Mouse (Mus musculus): ENCODE measurements at regions not wholly inside any gene's neighbourhood (a gene's known extent, or its start where the extent isn't known, plus 50 kb on each side); places are given as distances from the start of the nearest gene placed in this dataset.

GRCm38 (mm10) chr8:6582732-6583131 is 1477.6 kb upstream of the Slc10a2 start:
- DNase-seq (ENCODE audit: low spot score in 2 of 2) = no peak

- no peak for DNase-seq (ENCODE audit: low spot score in 2 of 2)
Observed at GRCm38 (mm10) chr8:6577868-6578634, 1472.9 kb upstream of the Slc10a2 start.

- DNase-seq (ENCODE audit: low spot score in 2 of 2) = no peak
Observed at GRCm38 (mm10) chr8:6575241-6575640, 1470.1 kb upstream of the Slc10a2 start.

DNA sequence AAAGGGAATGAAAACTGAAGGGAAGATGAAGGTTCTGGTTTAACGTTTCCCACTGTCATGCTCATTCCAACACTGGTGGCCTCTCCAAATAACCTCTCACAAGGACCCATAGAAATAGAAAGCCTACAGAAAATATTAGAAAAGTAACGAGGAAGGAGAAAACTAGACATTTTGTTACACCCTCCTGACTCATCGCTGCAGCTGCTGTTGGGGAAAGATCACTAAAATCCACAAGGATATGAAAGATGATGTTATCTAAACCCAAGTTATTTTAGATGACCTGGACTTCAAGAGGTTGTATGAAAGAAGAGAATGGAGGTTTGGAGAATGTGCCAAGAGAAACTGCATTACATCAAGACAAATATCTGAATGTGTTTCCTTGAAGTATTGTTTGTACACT is 1468.3 kb upstream of the Slc10a2 start:
- DNase-seq (ENCODE audit: low spot score in 2 of 2) = no peak

- DNase-seq (ENCODE audit: low spot score in 2 of 2) = peak; percentile 85 to 89
Observed at GRCm38 (mm10) chr8:6572066-6572665, 1467.0 kb upstream of the Slc10a2 start.

- DNase-seq (ENCODE audit: low spot score in 2 of 2) = no peak
Observed at GRCm38 (mm10) chr8:6550965-6551364, 1445.8 kb upstream of the Slc10a2 start.

- DNase-seq (ENCODE audit: low spot score in 2 of 2) = no peak
Observed at GRCm38 (mm10) chr8:6527171-6527570, 1422.0 kb upstream of the Slc10a2 start.

- DNase-seq (ENCODE audit: low spot score in 2 of 2) = no peak
Observed at GRCm38 (mm10) chr8:6515882-6516682, 1410.9 kb upstream of the Slc10a2 start.

DNA sequence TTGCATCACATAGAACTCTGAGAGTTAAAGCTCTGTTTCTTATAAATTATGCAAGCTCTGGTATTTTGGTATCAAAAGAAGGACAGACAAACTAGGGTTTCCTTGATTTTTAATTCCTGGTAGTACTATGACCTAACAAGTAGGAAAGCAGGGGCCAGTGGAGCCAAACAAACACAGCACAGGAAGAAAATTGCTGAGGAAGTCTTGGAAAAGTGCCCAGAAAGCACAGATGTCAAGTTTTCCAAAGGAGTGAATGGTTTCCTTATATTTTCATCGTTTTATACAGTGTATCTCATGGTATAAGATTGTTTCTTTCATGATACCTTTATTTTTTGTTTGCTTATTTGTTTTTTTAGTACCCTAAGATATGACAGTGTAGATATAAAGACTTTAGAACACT is 1387.3 kb upstream of the Slc10a2 start:
- peak; percentile 43 to 54 for DNase-seq (ENCODE audit: low spot score in 2 of 2)

- DNase-seq (ENCODE audit: low spot score in 2 of 2) = no peak
Observed at GRCm38 (mm10) chr8:6481966-6482365, 1376.8 kb upstream of the Slc10a2 start.

- DNase-seq (ENCODE audit: low spot score in 2 of 2) = no peak
Observed at GRCm38 (mm10) chr8:6471089-6471488, 1365.9 kb upstream of the Slc10a2 start.

DNA sequence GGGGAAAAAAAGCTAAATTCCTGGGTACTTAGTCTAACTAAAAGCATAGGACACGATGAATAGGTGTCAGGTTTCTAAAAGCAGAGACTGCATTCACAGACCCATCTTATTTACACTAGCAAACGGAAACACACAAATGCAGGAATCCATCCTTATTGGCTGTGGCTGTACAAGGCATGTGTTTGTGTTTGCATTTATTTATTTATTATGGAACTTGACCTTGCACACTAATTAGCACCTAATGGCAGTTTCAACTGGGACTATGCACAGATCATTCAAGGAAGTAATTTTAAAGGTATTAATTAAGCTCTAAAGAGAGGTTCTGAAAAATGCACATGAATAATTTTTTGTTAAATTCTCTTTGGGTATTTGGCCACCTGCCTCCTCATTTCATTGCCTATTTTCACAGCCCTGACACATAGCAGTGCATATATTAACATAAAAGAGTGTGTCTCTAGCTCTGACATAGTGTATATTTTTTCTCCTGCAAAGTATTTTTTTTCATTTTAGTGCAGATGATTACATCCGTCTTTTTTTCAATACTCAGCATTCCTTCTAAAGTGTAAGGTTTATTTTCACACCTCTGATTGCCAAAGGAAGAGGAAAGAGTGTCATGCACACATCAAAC is 1351.5 kb upstream of the Slc10a2 start:
- DNase-seq (ENCODE audit: low spot score in 2 of 2) = no peak

GRCm38 (mm10) chr8:6448301-6448700 is 1343.2 kb upstream of the Slc10a2 start:
- DNase-seq (ENCODE audit: low spot score in 2 of 2) = no peak

DNA sequence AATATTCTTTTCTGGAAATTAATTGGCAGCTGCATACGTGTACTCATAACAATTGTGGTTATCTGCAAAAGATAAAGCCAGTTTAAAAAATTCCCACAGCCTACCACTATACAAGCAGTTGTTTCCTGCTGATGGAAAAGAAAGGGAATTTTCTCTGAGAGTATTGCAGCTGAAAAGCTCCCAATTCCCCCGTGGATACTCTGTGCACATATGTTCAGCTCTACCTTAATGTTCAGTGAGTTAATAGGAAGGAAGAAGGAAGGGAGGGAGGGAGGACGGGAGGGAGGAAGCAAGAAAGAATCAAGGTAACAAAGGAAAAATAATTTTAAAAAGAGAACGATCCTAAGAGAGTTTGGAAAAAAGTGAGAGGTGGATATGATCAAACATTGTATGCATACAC is 1333.9 kb upstream of the Slc10a2 start:
- DNase-seq (ENCODE audit: low spot score in 2 of 2) = no peak

Data from right cerebral cortex, postnatal 10 days (tissue).